Mouse (Mus musculus): Measurements from ENCODE around the gene Nop10. TPM values are rescaled to one million over a fixed set of nuclear protein-coding genes. Genes with fewer than 3 reads are reported as not detected.

The Nop10 gene
- polyA plus RNA-seq, 1 experiment = 166 TPM

- Histone ChIP-seq H3K27me3 (replicated peaks; ENCODE audit: control insufficient read depth, insufficient read depth, low read length) (no peaks in the 10 kb centered on the region), H3K4me1 (ENCODE audit: control insufficient read depth, insufficient read depth, low read length) (peaks cover 17% of the 10 kb centered on the region; the same call in 1 of the 2 replicates), H3K4me3 (ENCODE audit: insufficient read depth, low read depth, low read length) (no peak overlapping the region), H3K27ac (ENCODE audit: insufficient read depth, low read depth, low read length) (no peak overlapping the region), H3K36me3 (ENCODE audit: control insufficient read depth, insufficient read depth, low read length) (no peaks in the 10 kb centered on the region)
- 87% methylated on average over 2 of the region's 2 CpGs for WGBS
- DNase-seq = no peak
- no peak for TF ChIP-seq POLR2A (IDR thresholded peaks at IDR 0.05; ENCODE audit: low read depth, low read length)
- no peak for TF ChIP-seq CTCF (conservative IDR thresholded peaks at IDR 0.05; ENCODE audit: insufficient read depth, insufficient read length, low read depth, low read length)
Measured at GRCm38 (mm10) chr2:112292823-112293222, 31.1 kb downstream of the Nop10 start.

- no peaks in the 10 kb centered on the region for H3K36me3 ChIP-seq (ENCODE audit: control insufficient read depth, insufficient read depth, low read length)
- DNase-seq = no peak
- 76% methylated on average over 3 of the region's 3 CpGs for WGBS
- peaks cover 24% of the 10 kb centered on the region; the same call in 1 of the 2 replicates for H3K4me1 ChIP-seq (ENCODE audit: control insufficient read depth, insufficient read depth, low read length)
- no peaks in the 10 kb centered on the region for H3K27me3 ChIP-seq (replicated peaks; ENCODE audit: control insufficient read depth, insufficient read depth, low read length)
- H3K4me3 ChIP-seq (ENCODE audit: insufficient read depth, low read depth, low read length) = no peak overlapping the region
- TF ChIP-seq CTCF (conservative IDR thresholded peaks at IDR 0.05; ENCODE audit: insufficient read depth, insufficient read length, low read depth, low read length) (no peak), POLR2A (IDR thresholded peaks at IDR 0.05; ENCODE audit: low read depth, low read length) (no peak)
- no peak overlapping the region for H3K27ac ChIP-seq (ENCODE audit: insufficient read depth, low read depth, low read length)
Measured at GRCm38 (mm10) chr2:112296211-112296610, 34.5 kb downstream of the Nop10 start.

GRCm38 (mm10) chr2:112298221-112298620, 36.5 kb downstream of the Nop10 start:
- 66% methylated on average over 4 of the region's 4 CpGs for WGBS
- DNase-seq = peak; percentile 35
- H3K27ac ChIP-seq (ENCODE audit: insufficient read depth, low read depth, low read length) = peak overlapping the region; percentile 64; the same call in 1 of the 2 replicates
- H3K4me1 ChIP-seq (ENCODE audit: control insufficient read depth, insufficient read depth, low read length) = peaks cover 24% of the 10 kb centered on the region; the same call in 1 of the 2 replicates
- no peak overlapping the region for H3K4me3 ChIP-seq (ENCODE audit: insufficient read depth, low read depth, low read length)
- TF ChIP-seq CTCF (conservative IDR thresholded peaks at IDR 0.05; ENCODE audit: insufficient read depth, insufficient read length, low read depth, low read length) (no peak), POLR2A (IDR thresholded peaks at IDR 0.05; ENCODE audit: low read depth, low read length) (no peak)
- H3K27me3 ChIP-seq (replicated peaks; ENCODE audit: control insufficient read depth, insufficient read depth, low read length) = no peaks in the 10 kb centered on the region
- no peaks in the 10 kb centered on the region for H3K36me3 ChIP-seq (ENCODE audit: control insufficient read depth, insufficient read depth, low read length)

GRCm38 (mm10) chr2:112308671-112309070, 46.9 kb downstream of the Nop10 start:
- H3K4me1 ChIP-seq (ENCODE audit: control insufficient read depth, insufficient read depth, low read length) = peaks cover 8% of the 10 kb centered on the region
- H3K27ac ChIP-seq (ENCODE audit: insufficient read depth, low read depth, low read length) = no peak overlapping the region
- TF ChIP-seq CTCF (conservative IDR thresholded peaks at IDR 0.05; ENCODE audit: insufficient read depth, insufficient read length, low read depth, low read length) (no peak), POLR2A (IDR thresholded peaks at IDR 0.05; ENCODE audit: low read depth, low read length) (no peak)
- H3K27me3 ChIP-seq (replicated peaks; ENCODE audit: control insufficient read depth, insufficient read depth, low read length) = no peaks in the 10 kb centered on the region
- H3K36me3 ChIP-seq (ENCODE audit: control insufficient read depth, insufficient read depth, low read length) = no peaks in the 10 kb centered on the region
- H3K4me3 ChIP-seq (ENCODE audit: insufficient read depth, low read depth, low read length) = no peak overlapping the region
- 80% methylated on average over 3 of the region's 3 CpGs for WGBS
- no peak for DNase-seq

GRCm38 (mm10) chr2:112309161-112309600, 47.5 kb downstream of the Nop10 start:
- DNase-seq = peak; percentile 52
- no peaks in the 10 kb centered on the region for H3K27me3 ChIP-seq (replicated peaks; ENCODE audit: control insufficient read depth, insufficient read depth, low read length)
- H3K36me3 ChIP-seq (ENCODE audit: control insufficient read depth, insufficient read depth, low read length) = no peaks in the 10 kb centered on the region
- H3K27ac ChIP-seq (ENCODE audit: insufficient read depth, low read depth, low read length) = no peak overlapping the region
- WGBS = 34% methylated on average over 10 of the region's 10 CpGs
- peaks cover 8% of the 10 kb centered on the region for H3K4me1 ChIP-seq (ENCODE audit: control insufficient read depth, insufficient read depth, low read length)
- no peak for TF ChIP-seq CTCF (conservative IDR thresholded peaks at IDR 0.05; ENCODE audit: insufficient read depth, insufficient read length, low read depth, low read length)
- TF ChIP-seq POLR2A (IDR thresholded peaks at IDR 0.05; ENCODE audit: low read depth, low read length) = no peak
- H3K4me3 ChIP-seq (ENCODE audit: insufficient read depth, low read depth, low read length) = no peak overlapping the region

Other genes starting within 250 kb of the Nop10 start
- gene Olfr1310, start 249.2 kb upstream of the Nop10 start, polyA plus RNA-seq (2012; rRNA removed) = not detected in 2 replicates
- not detected in 2 replicates for gene Olfr1311, start 237.5 kb upstream of the Nop10 start, polyA plus RNA-seq (2012; rRNA removed)
- gene Olfr1312, start 211.7 kb upstream of the Nop10 start, polyA plus RNA-seq (2012; rRNA removed) = not detected in 2 replicates
- not detected in 2 replicates for gene Olfr1313, start 184.1 kb upstream of the Nop10 start, polyA plus RNA-seq (2012; rRNA removed)
- gene Olfr1314, start 165.1 kb upstream of the Nop10 start, polyA plus RNA-seq (2012; rRNA removed) = not detected in 2 replicates
- gene Olfr1315-ps1, start 146.5 kb upstream of the Nop10 start, polyA plus RNA-seq (2012; rRNA removed) = not detected in 2 replicates
- not detected in 2 replicates for gene Olfr1316, start 126.9 kb upstream of the Nop10 start, polyA plus RNA-seq (2012; rRNA removed)
- not detected in 2 replicates for gene Olfr1317, start 121.6 kb upstream of the Nop10 start, polyA plus RNA-seq (2012; rRNA removed)
- not detected in 2 replicates for gene Olfr1318, start 107.7 kb upstream of the Nop10 start, polyA plus RNA-seq (2012; rRNA removed)
- 22.5 and 22.6 TPM in 2 replicates for gene Lpcat4, start 22.5 kb upstream of the Nop10 start, polyA plus RNA-seq (2012; rRNA removed)
- gene Nutm1, start 2.6 kb upstream of the Nop10 start, polyA plus RNA-seq (2012; rRNA removed) = 0.02 TPM in 1 of 2 replicates, not detected in the other
- gene Slc12a6, start 3.9 kb downstream of the Nop10 start, polyA plus RNA-seq (2012; rRNA removed) = 27.8 and 29.6 TPM in 2 replicates
- gene Gm21985, start 4.4 kb downstream of the Nop10 start, polyA plus RNA-seq (2012; rRNA removed) = not detected in 2 replicates
- 112 and 123 TPM in 2 replicates for gene Emc4, start 106.1 kb downstream of the Nop10 start, polyA plus RNA-seq (2012; rRNA removed)
- gene Katnbl1, start 117.3 kb downstream of the Nop10 start, polyA plus RNA-seq (2012; rRNA removed) = 1.5 and 2.4 TPM in 2 replicates
- 12.1 and 14.5 TPM in 2 replicates for gene Emc7, start 193.1 kb downstream of the Nop10 start, polyA plus RNA-seq (2012; rRNA removed)
- gene Chrm5, start 218.8 kb downstream of the Nop10 start, polyA plus RNA-seq (2012; rRNA removed) = not detected in 2 replicates
- 6.5 and 9.5 TPM in 2 replicates for gene Aven, start 231.0 kb downstream of the Nop10 start, polyA plus RNA-seq (2012; rRNA removed)